Mouse (Mus musculus) embryonic stem cell, embryonic (primary cell): Measurements from ENCODE around the gene Rpl19.

Source experiments
- CTCF ChIA-PET, 4 experiments: fragments of 300-600 bp in 2 of 4; fragments of 350-600 bp in 2 of 4; sonication (Branson Sonifier 250); formaldehyde crosslinking; loops; one replicate each; lab custom pipeline; 2022; ENCODE audit warnings: inconsistent platforms in 2 of 4; lab: Charles Lee
- POLR2A ChIA-PET, 4 experiments: fragments of 300-600 bp in 2 of 4; fragments of 350-600 bp in 2 of 4; sonication (Branson Sonifier 250); formaldehyde crosslinking; loops; one replicate each; lab custom pipeline; 2022; ENCODE audit warnings: antibody characterized with exemption in 4 of 4, inconsistent platforms in 1 of 4; lab: Charles Lee

Gene Rpl19

DNA sequence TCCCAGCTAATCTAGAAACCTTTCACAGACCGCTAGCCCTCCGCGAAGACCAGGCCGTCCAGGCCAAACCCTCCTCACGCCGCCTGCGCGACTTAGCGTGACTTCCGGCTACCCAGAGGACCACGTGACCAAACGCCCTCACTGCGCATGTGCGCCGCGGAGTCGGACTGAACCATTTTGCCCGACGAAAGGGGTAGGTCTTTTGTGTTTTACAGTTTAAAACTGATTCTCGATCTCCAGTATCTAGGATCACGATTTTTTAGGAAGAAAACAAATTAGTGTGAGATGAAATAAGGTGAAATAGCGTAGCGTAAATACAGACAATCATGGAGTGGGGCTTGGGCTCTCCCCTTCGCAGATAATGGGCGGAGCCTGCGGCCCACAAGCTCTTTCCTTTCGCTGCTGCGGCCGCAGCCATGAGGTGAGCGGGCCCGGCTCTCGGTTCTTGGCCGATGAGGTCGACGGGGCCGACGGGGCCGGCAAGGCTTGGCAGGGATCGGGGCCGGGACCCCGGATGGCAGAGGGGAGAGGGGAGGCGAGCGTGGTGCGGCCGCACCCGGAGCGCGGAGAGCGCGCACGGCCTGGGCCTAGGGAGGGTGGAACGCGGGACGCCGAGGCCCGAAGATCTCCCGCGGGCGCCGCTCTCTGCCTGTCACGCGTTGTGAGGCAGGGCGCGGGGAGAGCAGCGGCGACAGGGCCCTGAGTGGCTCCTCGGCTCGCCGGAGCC, at the start of gene Rpl19:
Rpl19 (plus strand) TSS at position 141 of the 727 bp plus-strand sequence.
- POLR2A ChIA-PET, result interaction anchor here (0.5 to 9.9 kb wide), 112 partner anchors 7 to 1513 kb away, joined by 3 to 138 read pairs (median 5); partner anchors contain the start of genes Fbxo47 (in 3 of the 4), Arl5c (in 2 of the 4), B230217C12Rik (in 2 of the 4) and Cdk12 (in 2 of the 4)
- CTCF ChIA-PET, result interaction anchor here in 1 of 4 experiments (0.6 to 1.0 kb wide), 2 partner anchors 32 to 316 kb away, joined by 3 read pairs; no protein-coding TSS in a partner anchor

DNA sequence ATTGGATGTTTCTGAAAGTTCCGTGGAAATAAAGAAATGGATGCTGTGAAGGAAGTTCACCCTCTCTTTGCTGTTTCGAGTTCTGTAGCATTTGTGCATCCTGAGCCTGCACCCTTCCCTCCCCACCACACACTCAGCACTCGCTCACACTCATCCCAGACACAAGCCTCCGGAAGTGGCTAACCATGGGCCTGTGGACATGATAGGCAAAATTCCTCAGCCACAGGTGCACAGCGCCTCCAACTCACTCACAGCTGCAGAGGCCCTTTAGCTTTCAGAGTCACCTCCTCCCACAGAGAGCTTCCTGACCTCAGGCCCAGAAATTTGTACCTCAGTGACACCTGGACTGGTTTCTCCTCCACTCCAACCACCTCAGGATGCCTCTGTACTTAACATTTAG, 48.7 kb upstream of the Rpl19 start:
- POLR2A ChIA-PET, result interaction anchor here in 3 of 4 experiments (0.7 to 4.7 kb wide), 16 partner anchors 10 to 199 kb away, joined by 3 to 17 read pairs (median 3); partner anchors contain the start of genes Fbxo47 (in 1 of the 3) and Rpl23 (in 1 of the 3)
- CTCF ChIA-PET, result interaction anchor here in 3 of 4 experiments (0.7 to 2.3 kb wide), 7 partner anchors 7 to 78 kb away, joined by 3 to 9 read pairs (median 3); no protein-coding TSS in a partner anchor

DNA sequence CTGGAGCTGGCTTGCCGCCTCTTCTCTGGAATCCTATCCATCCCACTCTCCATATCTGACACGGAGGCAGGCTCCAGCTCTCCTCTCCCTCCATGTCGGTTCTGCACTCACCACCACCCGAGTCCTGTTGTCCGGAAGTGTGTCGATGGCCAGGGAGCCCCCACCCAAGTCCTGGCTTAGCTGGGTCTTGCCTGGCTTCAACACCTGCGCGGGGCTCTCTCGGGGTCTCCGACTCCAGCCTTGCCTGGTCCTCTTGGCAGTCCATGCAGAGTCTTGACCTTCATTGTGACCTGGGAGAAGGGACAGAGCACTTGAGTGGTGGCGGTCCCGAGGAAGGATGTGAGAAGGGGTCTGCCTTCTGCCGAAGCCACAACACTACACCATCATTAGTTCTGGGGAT, 48.1 kb upstream of the Rpl19 start:
- CTCF ChIA-PET, result interaction anchor here (0.5 to 2.3 kb wide), 7 partner anchors 8 to 79 kb away, joined by 3 to 9 read pairs (median 3); no protein-coding TSS in a partner anchor

DNA sequence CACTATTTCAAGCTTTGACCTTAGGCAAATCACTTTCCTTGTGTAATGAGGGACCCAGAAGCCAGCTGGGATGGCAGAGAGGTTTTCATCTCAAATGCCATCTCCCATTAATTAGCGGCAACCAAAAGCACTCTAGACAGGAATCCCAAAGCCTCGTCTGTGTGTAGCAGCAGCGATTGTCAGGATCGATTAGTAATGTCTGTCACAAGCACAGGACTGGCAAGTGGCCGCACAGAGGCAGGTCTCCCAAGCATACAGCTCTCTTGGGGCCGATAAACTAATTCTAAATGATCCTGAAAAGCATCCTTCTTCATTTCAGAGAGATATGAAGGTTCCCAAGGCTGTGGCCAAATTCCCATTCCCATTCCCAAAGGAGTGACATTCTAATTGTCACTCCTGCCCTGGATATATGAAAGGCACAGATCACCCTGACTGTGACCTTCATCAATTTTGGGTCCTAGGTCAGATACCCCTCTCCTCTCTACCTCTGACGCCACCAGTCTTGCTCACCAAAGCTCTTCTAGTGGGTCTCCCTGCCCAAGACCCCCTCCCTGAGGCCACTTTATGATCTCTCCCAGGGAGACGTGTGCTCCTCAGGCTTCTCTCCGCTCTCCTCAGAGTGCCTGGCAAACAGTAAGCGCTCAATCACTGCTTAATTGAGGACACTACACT, 46.5 kb upstream of the Rpl19 start:
- ChIA-PET POLR2A (interaction anchor here in 3 of 4 experiments (0.8 to 4.7 kb wide), 19 partner anchors 8 to 281 kb away, joined by 3 to 17 read pairs (median 4); partner anchors contain the start of genes Fbxo47 (in 2 of the 3), Fbxl20 (in 1 of the 3), Rpl19 (in 1 of the 3) and Rpl23 (in 1 of the 3)), CTCF (interaction anchor here (0.5 to 4.0 kb wide), 10 partner anchors 8 to 283 kb away, joined by 3 to 17 read pairs (median 4); partner anchors contain the start of gene Fbxo47 (in 1 of the 4))

More for the DNA sequence above, 48.1 kb upstream of the Rpl19 start:
- POLR2A ChIA-PET, result interaction anchor here in 3 of 4 experiments (0.7 to 4.7 kb wide), 15 partner anchors 10 to 529 kb away, joined by 3 to 17 read pairs (median 3); partner anchors contain the start of gene Fbxo47 (in 1 of the 3)

DNA sequence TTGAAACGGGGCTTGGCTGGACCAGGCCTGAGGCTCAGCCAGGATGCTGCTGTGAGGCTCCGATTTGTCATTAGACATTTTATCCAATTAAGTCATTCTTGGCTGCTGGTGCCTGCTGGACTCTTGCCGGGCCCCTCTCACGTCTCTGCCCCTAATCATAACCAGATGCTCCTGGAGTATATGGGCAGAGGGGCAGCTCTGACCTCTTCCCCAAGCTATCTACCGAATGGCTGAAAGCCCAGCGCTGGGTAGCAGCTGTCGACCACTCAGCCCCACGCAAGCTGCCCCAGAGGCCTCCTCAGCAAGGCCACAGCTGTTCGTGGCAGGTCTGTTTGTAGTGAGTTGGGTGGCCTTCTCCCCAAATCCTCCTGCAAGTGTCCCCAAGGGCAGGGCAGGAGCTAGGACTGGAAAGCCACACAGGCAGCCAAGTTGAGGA, 46.0 kb upstream of the Rpl19 start:
- POLR2A ChIA-PET, result interaction anchor here in 3 of 4 experiments (0.8 to 4.7 kb wide), 21 partner anchors 8 to 282 kb away, joined by 3 to 17 read pairs (median 4); partner anchors contain the start of genes Fbxo47 (in 2 of the 3), Fbxl20 (in 1 of the 3) and Rpl23 (in 1 of the 3)
- CTCF ChIA-PET, result interaction anchor here (0.5 to 4.0 kb wide), 13 partner anchors 8 to 284 kb away, joined by 3 to 17 read pairs (median 4); partner anchors contain the start of gene Fbxo47 (in 1 of the 4)

DNA sequence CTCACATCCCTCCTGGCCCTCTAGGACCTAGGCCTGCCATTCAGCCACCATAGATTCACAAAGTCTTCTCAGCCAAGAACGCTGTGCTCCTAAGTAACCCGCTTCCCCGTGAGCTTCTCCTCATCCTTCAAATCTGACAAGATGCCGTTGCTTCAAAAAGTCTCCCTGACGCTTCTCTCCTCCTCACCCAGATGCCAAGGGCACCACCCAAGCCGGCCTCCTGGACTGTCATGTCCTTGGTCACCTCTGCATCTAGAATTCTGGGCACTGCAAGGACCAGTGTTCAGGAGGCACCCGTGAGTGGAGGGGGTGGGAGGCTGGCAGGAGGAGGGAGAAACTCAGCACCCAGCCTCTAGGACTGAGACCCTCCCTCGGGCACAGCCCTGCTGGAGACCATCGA, 43.8 kb upstream of the Rpl19 start:
- ChIA-PET POLR2A (interaction anchor here in 3 of 4 experiments (0.9 to 3.1 kb wide), 10 partner anchors 10 to 201 kb away, joined by 3 to 14 read pairs (median 4); partner anchors contain the start of genes Arl5c (in 1 of the 3) and Rpl23 (in 1 of the 3)), CTCF (interaction anchor here in 2 of 4 experiments (1.0 to 4.0 kb wide), 4 partner anchors 11 to 45 kb away, joined by 3 to 17 read pairs (median 9); no protein-coding TSS in a partner anchor)

DNA sequence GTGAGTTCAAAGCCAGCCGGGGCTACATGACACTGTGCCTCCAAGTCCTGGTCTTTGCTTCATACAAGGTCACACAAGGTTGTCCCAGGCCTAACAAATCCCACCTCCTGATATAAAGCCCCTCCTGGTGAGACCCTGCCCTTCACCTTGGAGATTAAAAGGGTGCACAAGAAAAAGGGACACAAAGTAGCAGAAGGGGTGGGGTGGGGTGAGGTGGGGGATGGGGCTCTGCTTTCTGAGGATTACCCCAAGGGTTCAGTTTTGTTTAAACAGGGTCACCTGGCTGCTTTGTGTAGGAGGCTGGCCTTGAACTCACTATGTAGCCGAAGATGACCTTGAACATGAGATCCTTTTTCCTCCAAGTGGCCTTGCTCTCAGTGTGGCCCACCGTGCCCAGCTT, 43.0 kb upstream of the Rpl19 start:
- ChIA-PET POLR2A (interaction anchor here in 3 of 4 experiments (0.6 to 2.3 kb wide), 6 partner anchors 10 to 195 kb away, joined by 3 to 14 read pairs (median 4); no protein-coding TSS in a partner anchor), CTCF (interaction anchor here in 2 of 4 experiments (0.6 to 4.0 kb wide), 3 partner anchors 11 to 874 kb away, joined by 3 to 17 read pairs (median 5); no protein-coding TSS in a partner anchor)

DNA sequence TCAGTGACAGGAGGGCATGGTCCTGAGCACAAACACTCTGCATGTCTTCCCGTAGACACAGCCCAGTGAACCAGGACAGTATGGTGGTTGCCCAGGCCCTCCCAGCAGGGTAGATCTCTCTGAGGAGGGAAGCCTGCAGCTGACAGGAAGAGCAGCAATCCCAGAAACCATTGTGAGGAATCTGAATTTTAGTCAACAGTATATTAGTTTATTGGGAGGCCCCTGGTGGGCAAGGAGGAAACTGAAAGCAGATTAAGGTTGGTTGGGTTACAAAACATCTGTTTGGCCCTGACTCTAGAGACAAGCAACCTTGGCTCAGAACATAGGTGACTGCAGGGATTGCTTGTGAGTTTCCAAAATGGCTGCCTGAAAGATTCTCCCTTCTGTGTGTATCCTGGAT, 42.5 kb upstream of the Rpl19 start:
- ChIA-PET CTCF (interaction anchor here in 2 of 4 experiments (0.6 to 5.5 kb wide), 3 partner anchors 47 to 873 kb away, joined by 3 to 35 read pairs (median 5); no protein-coding TSS in a partner anchor), POLR2A (interaction anchor here in 1 of 4 experiments (0.6 to 1.5 kb wide), 3 partner anchors 29 to 196 kb away, joined by 3 to 6 read pairs (median 5); no protein-coding TSS in a partner anchor)

DNA sequence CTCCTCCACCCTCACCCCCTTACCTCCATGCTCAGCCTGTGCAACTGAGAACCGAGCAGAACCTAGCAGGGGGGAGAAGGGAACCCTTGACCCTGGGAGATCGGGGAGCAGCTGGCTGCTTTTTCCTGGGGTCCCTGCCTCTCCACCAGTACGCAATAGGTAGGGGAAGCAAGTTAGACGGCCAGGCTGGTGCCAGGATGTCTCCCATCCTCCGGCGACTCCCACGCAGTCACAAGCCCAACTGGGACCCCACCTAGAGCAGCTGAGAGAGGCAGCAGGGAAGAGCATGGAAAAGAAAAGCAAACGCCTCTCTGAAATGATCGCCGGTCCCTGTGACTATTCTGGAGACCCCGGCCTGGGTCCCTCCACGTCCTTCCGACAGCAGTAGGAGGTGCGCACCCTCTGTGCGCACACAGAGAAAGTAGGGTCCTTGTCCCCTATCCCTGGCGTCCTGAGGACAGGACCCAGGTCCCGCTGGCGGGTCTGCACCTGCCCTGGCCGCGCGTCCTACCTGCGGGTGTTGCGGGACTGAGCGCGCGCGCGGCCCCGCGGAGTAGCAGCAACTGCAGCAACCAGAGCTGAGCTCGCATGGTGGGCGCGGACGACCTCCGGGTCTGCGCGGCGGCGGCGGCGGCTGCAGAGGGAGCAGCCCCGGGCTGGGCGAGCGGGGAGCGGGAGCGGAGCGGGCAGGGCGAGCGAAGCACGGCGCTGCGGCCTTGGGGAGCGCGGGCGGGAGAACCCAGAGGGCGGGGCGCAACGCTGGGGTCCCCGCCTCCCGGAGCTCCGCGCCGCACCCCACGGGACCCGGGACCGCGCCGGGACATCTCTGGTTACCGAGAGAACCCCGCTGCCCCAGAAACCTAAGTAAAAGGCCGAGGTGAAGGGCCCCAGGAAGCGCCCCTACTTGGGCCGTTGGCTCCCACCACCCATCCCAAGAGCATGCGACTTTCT, 40.5 kb upstream of the Rpl19 start, which contains the start of gene Plxdc1:
Plxdc1 (minus strand) TSS at position 718 of the 951 bp plus-strand sequence.
- POLR2A ChIA-PET, result interaction anchor here in 3 of 4 experiments (0.6 to 4.2 kb wide), 42 partner anchors 9 to 945 kb away, joined by 3 to 31 read pairs (median 4); partner anchors contain the start of genes Arl5c (in 2 of the 3), Fbxo47 (in 2 of the 3), Rpl23 (in 2 of the 3) and Cacnb1 (in 1 of the 3)

DNA sequence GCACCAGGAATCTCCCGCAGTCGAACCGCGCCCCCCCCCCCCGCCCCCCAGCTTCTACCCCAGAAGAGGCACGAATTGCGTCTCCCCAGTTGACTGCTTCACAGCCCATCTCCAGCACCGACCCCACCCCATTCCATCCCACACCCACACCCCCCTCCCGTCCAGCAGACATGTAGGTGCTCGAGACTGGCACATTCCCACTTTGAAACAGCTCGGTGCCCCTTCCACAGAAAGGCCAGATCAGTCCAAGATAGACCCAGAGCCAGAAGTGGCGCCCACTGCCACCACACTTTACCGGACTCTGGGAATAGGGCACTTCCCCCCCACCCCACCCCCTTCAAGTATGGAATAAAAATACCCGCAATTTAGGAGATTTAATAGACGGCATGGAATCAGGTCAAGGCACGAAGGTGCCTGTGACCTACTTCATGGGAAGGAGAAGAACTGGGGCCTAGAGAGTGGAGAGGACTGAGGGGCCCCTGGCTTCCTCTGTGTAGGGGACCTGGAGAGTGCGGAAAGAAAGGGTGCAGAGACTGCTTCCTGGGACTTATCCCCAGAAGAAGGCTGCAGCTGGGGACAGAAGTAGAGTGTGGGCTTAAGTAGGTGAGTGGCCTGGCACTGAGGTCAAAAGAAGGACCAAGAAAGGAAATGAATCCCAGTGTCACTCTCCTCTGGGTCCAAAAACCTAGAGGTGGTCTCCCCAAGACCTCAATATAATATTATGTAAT, 39.6 kb upstream of the Rpl19 start:
- ChIA-PET CTCF (interaction anchor here (0.6 to 5.5 kb wide), 34 partner anchors 7 to 419 kb away, joined by 3 to 35 read pairs (median 5); partner anchors contain the start of gene Lasp1 (in 1 of the 4)), POLR2A (interaction anchor here in 3 of 4 experiments (0.6 to 4.2 kb wide), 60 partner anchors 8 to 946 kb away, joined by 3 to 31 read pairs (median 4); partner anchors contain the start of genes Fbxo47 (in 3 of the 3), Rpl19 (in 3 of the 3), Arl5c (in 2 of the 3) and Rpl23 (in 2 of the 3))

More for the DNA sequence above, 40.5 kb upstream of the Rpl19 start, which contains the start of gene Plxdc1:
- CTCF ChIA-PET, result interaction anchor here (0.6 to 5.5 kb wide), 23 partner anchors 8 to 418 kb away, joined by 3 to 35 read pairs (median 5); no protein-coding TSS in a partner anchor

DNA sequence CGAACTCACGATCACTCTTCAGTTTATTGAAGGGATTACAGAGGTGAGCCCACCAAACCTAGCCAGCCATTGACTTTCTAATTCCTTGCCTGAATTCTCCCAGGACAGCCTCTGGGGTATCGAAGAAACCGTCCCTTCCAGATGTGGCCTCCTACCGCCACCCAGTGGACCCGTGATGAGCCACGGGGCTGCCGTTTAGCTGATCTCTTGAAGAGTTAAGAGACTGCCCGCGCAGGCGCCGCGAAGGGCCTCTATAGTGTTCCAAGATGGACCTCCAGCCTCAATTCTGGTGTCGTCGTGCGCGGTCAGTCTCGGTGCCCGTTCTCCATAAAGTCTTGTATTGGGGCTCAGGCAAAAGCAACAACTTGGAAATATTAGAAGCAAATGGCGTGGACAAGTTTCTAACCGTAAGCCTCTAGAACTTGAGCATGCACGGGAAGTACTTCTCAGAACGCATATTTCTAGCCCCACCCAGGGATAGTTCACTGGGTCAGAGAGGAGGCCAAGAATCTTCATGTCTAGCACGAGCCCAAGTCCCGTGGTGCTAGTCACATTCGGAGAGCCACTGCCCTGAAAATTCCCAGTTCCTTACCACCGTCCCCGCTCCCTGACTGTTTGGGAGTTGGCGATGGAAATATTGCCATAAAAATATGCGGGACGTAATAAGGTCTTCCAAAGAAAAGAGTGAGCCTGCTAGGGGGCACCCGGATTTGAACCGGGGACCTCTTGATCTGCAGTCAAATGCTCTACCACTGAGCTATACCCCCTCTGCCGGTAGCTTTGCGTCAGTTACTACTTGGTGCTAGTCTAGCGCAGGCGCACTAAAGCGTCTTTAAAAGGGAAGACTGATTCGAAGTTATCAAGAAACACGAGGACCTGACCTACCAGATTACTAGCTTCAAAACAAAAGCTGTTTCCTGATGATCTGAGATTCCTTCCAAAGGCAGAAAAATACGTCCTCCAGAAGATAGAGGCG, 38.7 kb upstream of the Rpl19 start:
- ChIA-PET POLR2A (interaction anchor here (0.5 to 4.2 kb wide), 70 partner anchors 10 to 285 kb away, joined by 3 to 31 read pairs (median 4); partner anchors contain the start of genes Fbxo47 (in 3 of the 4), Rpl19 (in 3 of the 4), Lasp1 (in 2 of the 4) and Cwc25 (in 1 of the 4)), CTCF (interaction anchor here (0.6 to 5.5 kb wide), 33 partner anchors 13 to 576 kb away, joined by 3 to 35 read pairs (median 5); partner anchors contain the start of genes Lasp1 (in 1 of the 4) and Pcgf2 (in 1 of the 4))

DNA sequence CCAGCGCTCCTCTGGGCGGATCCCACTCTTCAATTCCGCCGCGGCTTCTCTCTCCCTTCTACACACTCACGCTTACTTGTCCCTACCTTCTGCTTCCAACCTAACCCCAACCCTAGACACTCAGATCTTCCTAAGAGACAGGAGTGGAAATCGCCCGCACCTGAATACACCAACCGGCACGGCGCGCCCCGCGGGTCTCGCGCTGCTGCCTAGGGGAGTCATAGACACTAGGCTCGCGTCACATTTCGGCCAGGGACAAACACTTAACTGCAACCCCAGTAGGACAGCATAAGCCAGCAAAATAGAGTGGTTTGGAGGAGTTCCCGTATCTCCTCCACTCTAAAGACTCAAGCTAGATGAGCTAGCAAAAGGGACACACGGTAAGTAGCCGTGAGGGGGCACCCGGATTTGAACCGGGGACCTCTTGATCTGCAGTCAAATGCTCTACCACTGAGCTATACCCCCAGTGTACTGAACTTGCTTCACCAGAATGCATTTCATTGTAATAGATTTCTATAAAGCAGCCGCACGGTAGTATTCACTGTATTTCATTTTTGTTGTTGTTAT, 37.9 kb upstream of the Rpl19 start:
- ChIA-PET POLR2A (interaction anchor here (0.6 to 4.2 kb wide), 61 partner anchors 11 to 286 kb away, joined by 3 to 31 read pairs (median 4); partner anchors contain the start of genes Fbxo47 (in 3 of the 4), Rpl19 (in 3 of the 4), Lasp1 (in 2 of the 4) and Cwc25 (in 1 of the 4)), CTCF (interaction anchor here (0.6 to 5.5 kb wide), 25 partner anchors 14 to 577 kb away, joined by 3 to 35 read pairs (median 4); partner anchors contain the start of genes Fbxo47 (in 1 of the 4) and Pcgf2 (in 1 of the 4))

DNA sequence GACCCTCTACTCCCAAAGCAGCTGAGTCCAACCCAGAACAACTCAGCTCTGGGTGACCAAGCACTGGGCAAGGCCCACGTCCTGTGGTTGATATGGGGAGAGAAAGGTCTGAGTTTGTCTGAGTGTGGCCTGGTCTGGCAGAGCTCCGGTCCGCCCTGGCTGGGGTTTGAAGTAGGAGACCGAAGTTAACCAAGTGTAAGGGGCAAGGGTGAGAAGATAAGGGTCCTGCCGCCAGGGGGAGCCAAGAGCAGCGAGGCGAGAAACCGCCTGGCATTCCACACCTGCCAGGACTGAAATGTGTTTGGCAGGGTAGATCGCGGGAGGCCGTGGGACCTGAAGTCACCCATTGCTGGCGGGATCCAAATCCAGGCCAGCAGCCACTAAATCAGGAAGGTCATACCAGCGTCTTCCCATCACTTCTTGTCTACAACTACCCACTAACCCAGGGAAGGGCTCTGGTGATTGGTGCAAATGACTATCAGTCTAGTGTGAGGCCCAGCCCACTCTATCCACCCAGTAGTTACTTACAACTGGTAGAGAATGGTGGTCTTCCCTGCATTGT, 31.9 kb upstream of the Rpl19 start:
- POLR2A ChIA-PET, result interaction anchor here (0.5 to 3.0 kb wide), 29 partner anchors 8 to 840 kb away, joined by 3 to 19 read pairs (median 3); partner anchors contain the start of genes Rpl19 (in 3 of the 4), Fbxo47 (in 2 of the 4), B230217C12Rik (in 1 of the 4) and Fbxl20 (in 1 of the 4)
- CTCF ChIA-PET, result interaction anchor here (0.5 to 2.4 kb wide), 35 partner anchors 8 to 822 kb away, joined by 3 to 28 read pairs (median 4); partner anchors contain the start of gene Plxdc1 (in 2 of the 4)
